Mouse (Mus musculus) megakaryocyte, embryonic 14.5 days (primary cell): Measurements from ENCODE around the gene Ndufb11. TPM values are rescaled to one million over a fixed set of nuclear protein-coding genes. Genes with fewer than 3 reads are reported as not detected.

ENCODE experiments used
- H3K27me3 ChIP-seq: replicated peaks from 2 replicates; pipeline ENCODE3; 2012; ENCODE audit warnings: inconsistent platforms
- H3K36me3 ChIP-seq: replicated peaks from 2 replicates; pipeline ENCODE3; 2012; ENCODE audit warnings: low read length, inconsistent platforms, mixed read lengths
- H3K4me1 ChIP-seq: 2 replicates; pipeline ENCODE4 v1.6.1; 2012; ENCODE audit warnings: inconsistent platforms
- H3K4me3 ChIP-seq: replicated peaks from 2 replicates; pipeline ENCODE3; 2012; ENCODE audit warnings: moderate library complexity, mild to moderate bottlenecking, inconsistent platforms
- H3K9me3 ChIP-seq: 2 replicates; pipeline ENCODE4 v1.6.1; 2012; ENCODE audit warnings: inconsistent platforms
- FLI1 ChIP-seq: IDR thresholded peaks from 2 replicates; pipeline ENCODE4 v1.6.1; 2012; ENCODE audit warnings: low read length, inconsistent platforms, mixed read lengths
- GATA1 ChIP-seq: IDR thresholded peaks from 3 replicates; pipeline ENCODE4 v1.6.1; 2012; ENCODE audit warnings: mixed read lengths, low read length, inconsistent platforms, borderline replicate concordance
- polyA plus RNA-seq: library from polyadenylated mRNA; stranded (reverse); fragments of >175 nt; gene quantifications from 2 replicates; pipeline ENCODE4 v1.2.3, GENCODE M21; 2012; ENCODE audit warnings: low replicate concordance; ENCODE audit not compliant: insufficient read depth

Gene Ndufb11
- 96.9 and 607 TPM in 2 replicates for polyA plus RNA-seq

DNA sequence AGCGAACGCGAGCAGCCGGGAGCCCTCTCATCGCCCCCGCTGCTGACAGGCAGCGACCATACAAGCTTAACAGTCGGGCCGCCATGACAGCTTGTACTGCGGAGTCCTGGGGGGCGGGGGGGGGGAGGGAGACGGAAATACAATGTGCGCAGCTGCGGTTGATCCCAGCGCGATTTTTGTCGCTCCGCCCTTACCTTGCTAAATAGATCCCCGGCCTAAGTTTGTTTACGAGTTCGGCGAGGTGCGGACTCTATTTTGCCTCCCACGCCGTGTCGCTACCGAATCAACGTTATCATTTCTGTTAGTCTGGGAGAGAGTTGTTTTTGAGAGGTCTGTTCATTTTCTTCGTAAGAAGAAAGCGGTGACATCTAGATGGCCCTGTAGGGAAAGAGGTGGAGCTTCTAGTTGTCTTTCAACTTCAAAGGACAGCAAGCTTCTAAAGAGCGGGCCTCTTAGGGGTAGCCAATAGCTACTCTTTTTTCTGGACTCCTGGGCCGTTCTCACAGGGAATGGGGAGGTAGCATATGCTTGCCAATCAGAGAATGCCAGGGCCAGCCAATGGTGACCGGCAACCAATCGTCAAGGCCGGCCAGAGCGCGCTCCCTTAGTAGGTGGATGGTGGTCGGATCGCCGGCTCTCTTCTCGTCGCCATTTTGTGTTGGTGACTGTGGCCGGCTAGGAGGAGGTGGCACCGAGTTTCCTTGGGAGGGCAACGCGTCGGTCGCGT, at the start of gene Ndufb11, which contains the start of gene Rbm10:
Gene Ndufb11 (minus strand): TSS at position 444 of the 727 bp plus-strand sequence.
Gene Rbm10 (plus strand): TSS at position 328 of the 727 bp plus-strand sequence.
- Histone ChIP-seq H3K4me3 (peak within 1 kb of the TSS; percentile 98), H3K27me3 (no peaks in the 10 kb centered on the region), H3K4me1 (peaks cover 13% of the 10 kb centered on the region; the same call in 1 of the 2 replicates), H3K9me3 (no peaks in the 10 kb centered on the region), H3K36me3 (peaks cover 38% of the 10 kb centered on the region)
- TF ChIP-seq FLI1 (no peak), GATA1 (no peak)

DNA sequence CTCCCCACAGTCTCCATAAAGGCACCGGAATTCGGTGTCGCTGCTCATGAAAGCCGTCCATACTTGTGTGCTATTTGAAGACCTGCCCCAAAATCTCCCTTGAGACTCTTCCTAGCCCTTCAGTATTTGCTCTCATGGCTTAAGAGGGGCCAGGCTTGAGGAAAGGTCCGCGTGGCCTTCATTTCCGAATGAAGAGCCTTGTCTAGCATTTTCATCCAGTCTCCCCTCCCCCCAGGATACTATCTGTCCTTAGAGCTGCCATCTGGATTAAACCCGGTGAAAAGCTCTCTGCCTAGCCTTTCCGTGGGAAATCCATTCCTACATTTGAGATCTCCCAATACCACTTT, 46.0 kb upstream of the Ndufb11 start:
- TF ChIP-seq FLI1 (no peak), GATA1 (no peak)
- H3K27me3 ChIP-seq = no peaks in the 10 kb centered on the region
- H3K4me3 ChIP-seq = peak overlapping the region; percentile 97
- peaks cover 25% of the 10 kb centered on the region for H3K36me3 ChIP-seq
- peaks cover 29% of the 10 kb centered on the region for H3K4me1 ChIP-seq
- H3K9me3 ChIP-seq = peaks cover 3% of the 10 kb centered on the region; the same call in 1 of the 2 replicates

DNA sequence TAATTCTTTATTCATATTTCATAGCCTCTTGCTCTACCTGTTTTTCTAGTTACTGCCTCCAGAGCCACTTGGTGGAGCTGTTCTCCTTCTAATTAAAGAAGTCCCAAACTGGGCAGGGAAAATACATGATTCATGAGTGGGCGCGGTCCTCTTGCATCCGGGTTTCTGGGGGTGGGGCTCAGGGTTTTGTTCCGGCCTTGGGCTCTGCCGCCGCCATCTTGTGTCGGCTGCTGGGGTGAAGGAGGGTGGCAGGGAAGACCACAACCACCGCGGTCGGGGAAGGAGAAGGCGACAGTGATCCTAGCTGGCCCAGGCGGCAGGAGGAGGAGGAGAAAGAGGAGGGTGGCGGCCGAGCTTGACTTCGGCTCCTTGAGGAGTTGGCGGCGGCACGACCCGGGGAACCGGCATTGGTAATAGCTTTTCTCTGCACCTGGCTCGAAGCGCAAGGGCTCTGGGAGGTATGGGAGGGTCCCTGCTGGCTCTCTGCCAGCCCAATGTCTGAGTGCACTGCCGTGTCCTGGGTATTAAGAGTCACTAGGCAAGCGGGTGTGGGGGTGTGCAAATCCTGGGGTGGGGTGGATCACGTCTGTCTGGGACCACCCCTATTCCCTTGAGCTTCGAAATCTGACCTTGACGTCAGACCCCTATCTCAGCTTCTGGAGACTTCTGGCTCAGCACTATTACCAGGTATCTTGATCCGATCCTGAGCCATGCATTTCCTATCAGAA, 45.5 kb upstream of the Ndufb11 start:
- H3K9me3 ChIP-seq = peaks cover 3% of the 10 kb centered on the region; the same call in 1 of the 2 replicates
- peaks cover 20% of the 10 kb centered on the region for H3K36me3 ChIP-seq
- no peaks in the 10 kb centered on the region for H3K27me3 ChIP-seq
- H3K4me1 ChIP-seq = peaks cover 29% of the 10 kb centered on the region
- no peak for TF ChIP-seq FLI1
- no peak for TF ChIP-seq GATA1
- peak overlapping the region; percentile 97 for H3K4me3 ChIP-seq

DNA sequence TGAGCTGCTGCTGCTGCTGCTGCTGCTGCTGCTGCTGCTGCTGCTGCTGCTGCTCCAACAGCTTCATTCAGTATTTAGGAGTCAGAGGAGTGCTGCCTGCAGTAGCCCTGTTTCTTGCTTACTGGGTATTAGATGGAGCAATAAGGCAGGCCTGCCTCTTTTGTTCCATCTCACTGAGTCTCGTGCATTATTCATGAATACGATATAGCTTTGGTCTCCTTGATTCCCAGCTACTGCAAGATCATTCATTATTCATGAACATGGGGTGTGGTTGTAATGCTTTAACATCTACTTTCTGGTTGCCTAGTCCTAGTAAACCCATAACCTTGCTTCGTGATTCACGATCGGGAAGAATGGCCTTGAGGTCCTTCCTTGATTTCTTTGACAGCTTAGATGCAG, 44.9 kb upstream of the Ndufb11 start:
- H3K4me3 ChIP-seq = no peak overlapping the region

DNA sequence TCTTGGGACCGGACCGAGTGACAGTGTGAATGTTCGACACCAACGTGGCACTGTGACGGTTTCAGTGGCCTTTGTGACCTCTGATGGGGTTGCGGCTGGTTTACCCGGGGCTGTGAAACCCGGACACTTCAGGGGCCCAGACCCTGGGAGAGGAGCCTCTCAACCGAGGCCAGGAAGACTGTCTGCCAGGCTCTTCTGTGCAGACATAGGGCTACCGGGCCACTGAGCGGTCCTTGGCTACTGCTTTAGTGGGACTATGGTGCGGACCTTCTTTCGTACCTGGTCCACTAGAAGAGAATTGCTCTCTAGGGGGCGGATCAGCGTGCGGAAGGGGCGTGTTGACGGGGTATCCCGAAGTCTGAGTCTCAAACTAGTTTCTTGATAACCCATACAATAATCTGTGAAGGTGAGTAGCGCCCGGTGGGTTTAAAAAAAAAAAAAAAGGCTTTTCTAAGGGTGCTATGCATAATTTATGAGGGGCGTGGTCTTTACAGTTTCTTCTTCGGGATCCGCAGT, 41.5 kb upstream of the Ndufb11 start:
- TF ChIP-seq GATA1 = no peak
- TF ChIP-seq FLI1 = no peak
- no peaks in the 10 kb centered on the region for H3K27me3 ChIP-seq
- H3K9me3 ChIP-seq = peaks cover 3% of the 10 kb centered on the region; the same call in 1 of the 2 replicates
- H3K4me3 ChIP-seq = peak overlapping the region; percentile 93
- no peaks in the 10 kb centered on the region for H3K36me3 ChIP-seq
- peaks cover 17% of the 10 kb centered on the region for H3K4me1 ChIP-seq

More for the DNA sequence above, 44.9 kb upstream of the Ndufb11 start:
- no peaks in the 10 kb centered on the region for H3K27me3 ChIP-seq
- peaks cover 29% of the 10 kb centered on the region for H3K4me1 ChIP-seq
- peaks cover 3% of the 10 kb centered on the region; the same call in 1 of the 2 replicates for H3K9me3 ChIP-seq
- TF ChIP-seq FLI1 = no peak
- H3K36me3 ChIP-seq = peaks cover 14% of the 10 kb centered on the region

DNA sequence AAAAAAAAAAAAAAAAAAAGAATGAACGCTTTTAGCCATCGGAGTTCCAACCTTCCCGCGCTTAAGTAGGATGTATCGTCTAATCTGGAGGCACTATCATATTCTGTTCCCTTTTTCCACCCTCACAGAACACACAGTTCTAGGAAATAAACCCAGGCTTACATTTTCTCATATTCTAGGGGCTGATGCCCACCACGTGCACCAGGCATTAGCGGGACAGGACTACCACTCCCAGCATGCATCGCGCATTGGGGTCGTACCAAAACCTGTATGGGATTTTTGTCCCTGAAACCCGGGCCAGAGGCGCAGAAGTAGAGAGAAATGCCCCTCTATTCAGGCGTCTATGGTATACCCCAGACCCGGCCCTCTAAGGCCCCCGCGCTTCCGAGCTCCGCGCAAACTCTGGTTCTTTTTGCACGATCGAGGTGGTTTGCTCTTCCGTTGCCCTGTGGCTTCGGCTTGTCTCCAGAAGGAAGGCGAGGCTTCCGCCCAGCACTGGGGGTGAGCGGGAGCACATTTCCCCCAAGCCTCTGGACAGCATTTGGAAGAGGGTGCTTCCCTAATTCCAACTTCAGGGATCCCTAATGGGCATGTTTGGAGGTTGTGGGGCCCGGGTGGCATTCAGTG, 40.7 kb upstream of the Ndufb11 start, which contains the start of gene Uba1:
Gene Uba1 (plus strand): TSS at position 301 of the 627 bp plus-strand sequence.
- Histone ChIP-seq H3K27me3 (no peaks in the 10 kb centered on the region), H3K9me3 (peaks cover 3% of the 10 kb centered on the region; the same call in 1 of the 2 replicates), H3K4me3 (peak within 1 kb of the TSS; percentile 93), H3K36me3 (no peaks in the 10 kb centered on the region), H3K4me1 (peaks cover 17% of the 10 kb centered on the region)
- no peak for TF ChIP-seq GATA1
- TF ChIP-seq FLI1 = no peak

DNA sequence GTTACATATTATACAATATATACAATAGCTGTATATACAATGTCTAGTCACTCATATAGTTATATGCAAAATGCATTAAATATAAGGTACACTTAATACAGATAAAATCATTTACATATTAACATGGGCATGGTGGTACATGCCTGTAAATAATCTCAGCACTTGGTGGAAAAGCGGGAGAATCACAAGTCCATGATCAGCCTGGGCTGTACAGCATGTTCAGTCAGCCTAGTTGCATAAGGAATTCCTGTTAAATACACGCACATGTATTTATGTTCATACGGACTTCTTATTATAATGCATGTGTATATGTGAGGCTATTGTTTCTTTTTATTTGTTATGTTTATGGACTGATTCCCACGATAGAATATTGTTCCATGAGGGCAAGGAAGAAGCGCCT, 40.2 kb upstream of the Ndufb11 start:
- no peaks in the 10 kb centered on the region for H3K9me3 ChIP-seq
- peaks cover 17% of the 10 kb centered on the region for H3K4me1 ChIP-seq
- no peaks in the 10 kb centered on the region for H3K36me3 ChIP-seq
- H3K27me3 ChIP-seq = no peaks in the 10 kb centered on the region
- TF ChIP-seq FLI1 (no peak), GATA1 (no peak)
- peak overlapping the region; percentile 93 for H3K4me3 ChIP-seq

DNA sequence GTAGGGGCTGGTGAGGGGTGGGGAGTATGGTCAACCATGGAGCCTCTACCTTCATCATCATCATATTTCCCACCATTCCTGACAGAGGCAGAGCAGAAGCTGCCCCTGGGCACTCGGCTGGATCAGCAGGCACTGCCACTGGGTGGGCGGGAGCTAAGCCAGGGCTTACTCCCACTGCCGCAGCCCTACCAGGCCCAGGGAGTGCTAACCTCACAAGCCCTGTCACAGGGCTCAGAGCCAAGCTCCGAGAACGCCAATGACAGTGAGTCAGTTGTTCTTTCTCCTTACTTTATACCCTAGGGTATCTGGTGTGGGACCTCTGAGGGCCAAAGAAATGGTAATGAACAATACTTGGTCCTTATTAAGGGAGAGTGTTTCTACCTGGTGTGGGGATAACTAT, 27.4 kb upstream of the Ndufb11 start:
- peaks cover 3% of the 10 kb centered on the region for H3K27me3 ChIP-seq
- peaks cover 97% of the 10 kb centered on the region for H3K36me3 ChIP-seq

DNA sequence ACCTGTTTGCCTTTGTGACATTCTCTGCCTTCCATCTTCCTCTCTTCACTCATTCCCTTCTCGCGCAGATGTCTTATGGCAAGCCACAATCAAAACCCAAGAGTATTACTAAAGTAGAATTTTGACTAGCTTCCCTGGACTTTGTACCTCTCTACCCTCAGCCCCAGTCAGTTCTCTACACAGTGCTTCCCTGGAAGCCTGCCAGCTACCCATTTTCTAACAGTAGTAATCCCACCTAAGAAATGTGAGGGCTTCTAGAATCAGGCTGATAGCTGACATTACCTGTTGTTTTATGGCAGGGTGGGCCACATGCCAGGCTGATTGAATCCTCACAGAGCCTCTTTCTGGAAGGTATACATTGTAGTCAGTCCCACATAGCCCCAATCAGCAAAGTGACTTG, 20.7 kb upstream of the Ndufb11 start:
- Histone ChIP-seq H3K9me3 (no peaks in the 10 kb centered on the region), H3K36me3 (peaks cover 87% of the 10 kb centered on the region), H3K4me3 (no peak overlapping the region)

More for the DNA sequence above, 27.4 kb upstream of the Ndufb11 start:
- Histone ChIP-seq H3K4me3 (no peak overlapping the region), H3K9me3 (no peaks in the 10 kb centered on the region), H3K4me1 (no peaks in the 10 kb centered on the region)
- TF ChIP-seq FLI1 (no peak), GATA1 (no peak)

More for the DNA sequence above, 20.7 kb upstream of the Ndufb11 start:
- Histone ChIP-seq H3K4me1 (no peaks in the 10 kb centered on the region), H3K27me3 (peaks cover 5% of the 10 kb centered on the region)
- TF ChIP-seq GATA1 (no peak), FLI1 (no peak)
